Mouse (Mus musculus): ENCODE results near the gene Hacd2.

The Hacd2 gene

GRCm38 (mm10) chr16:35022242-35023137 is at the start of gene Hacd2:
Gene Hacd2, plus strand, starts transcription at chr16:35022428.
- DNase-seq (ENCODE audit: low spot score), result peak; percentile 97

- DNase-seq (ENCODE audit: low spot score), result no peak
These were observed 49.8 kb upstream of the Hacd2 start for GRCm38 (mm10) chr16:34972471-34972870.

GRCm38 (mm10) chr16:34975544-34975943 is 46.7 kb upstream of the Hacd2 start:
- DNase-seq (ENCODE audit: low spot score), result no peak

DNA sequence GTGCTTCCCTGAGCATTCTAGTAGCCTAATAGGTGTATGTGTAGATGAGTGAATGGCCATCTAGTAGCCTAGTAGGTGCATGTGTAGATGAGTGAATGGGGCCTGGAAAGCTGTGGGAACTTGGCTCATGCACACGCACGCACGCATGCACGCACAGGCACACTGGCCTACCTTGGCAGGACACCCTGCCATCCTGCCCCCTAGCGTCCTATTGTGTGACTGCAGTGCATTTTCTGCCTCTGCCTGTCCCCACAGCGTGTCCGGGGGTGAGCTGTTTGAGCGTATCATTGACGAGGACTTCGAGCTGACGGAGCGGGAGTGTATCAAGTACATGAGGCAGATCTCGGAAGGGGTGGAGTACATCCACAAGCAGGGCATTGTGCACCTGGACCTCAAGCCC is 45.6 kb upstream of the Hacd2 start:
- peak; percentile 31 for DNase-seq (ENCODE audit: low spot score)

- no peak for DNase-seq (ENCODE audit: low spot score)
These were observed 44.2 kb upstream of the Hacd2 start for GRCm38 (mm10) chr16:34978018-34978417.

DNA sequence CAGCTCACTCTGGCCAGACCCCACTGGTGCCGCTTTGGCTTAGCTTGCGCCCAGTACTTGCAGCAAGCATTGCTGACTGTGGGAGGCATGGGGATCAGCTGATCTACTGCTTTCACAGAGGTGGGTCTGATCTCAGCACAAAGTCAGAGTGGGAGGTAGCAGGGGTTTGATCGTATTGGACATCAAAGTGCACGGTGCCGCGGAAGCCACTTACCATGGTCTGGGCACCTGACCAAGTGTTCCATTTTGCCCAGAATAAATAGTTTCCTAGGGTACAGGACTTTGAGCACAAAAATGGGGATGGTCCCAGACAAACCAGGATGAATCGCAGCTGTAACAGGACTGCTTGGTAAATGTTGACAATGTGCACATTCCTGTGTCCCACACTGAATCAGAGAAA is 41.2 kb upstream of the Hacd2 start:
- DNase-seq (ENCODE audit: low spot score), result no peak

DNA sequence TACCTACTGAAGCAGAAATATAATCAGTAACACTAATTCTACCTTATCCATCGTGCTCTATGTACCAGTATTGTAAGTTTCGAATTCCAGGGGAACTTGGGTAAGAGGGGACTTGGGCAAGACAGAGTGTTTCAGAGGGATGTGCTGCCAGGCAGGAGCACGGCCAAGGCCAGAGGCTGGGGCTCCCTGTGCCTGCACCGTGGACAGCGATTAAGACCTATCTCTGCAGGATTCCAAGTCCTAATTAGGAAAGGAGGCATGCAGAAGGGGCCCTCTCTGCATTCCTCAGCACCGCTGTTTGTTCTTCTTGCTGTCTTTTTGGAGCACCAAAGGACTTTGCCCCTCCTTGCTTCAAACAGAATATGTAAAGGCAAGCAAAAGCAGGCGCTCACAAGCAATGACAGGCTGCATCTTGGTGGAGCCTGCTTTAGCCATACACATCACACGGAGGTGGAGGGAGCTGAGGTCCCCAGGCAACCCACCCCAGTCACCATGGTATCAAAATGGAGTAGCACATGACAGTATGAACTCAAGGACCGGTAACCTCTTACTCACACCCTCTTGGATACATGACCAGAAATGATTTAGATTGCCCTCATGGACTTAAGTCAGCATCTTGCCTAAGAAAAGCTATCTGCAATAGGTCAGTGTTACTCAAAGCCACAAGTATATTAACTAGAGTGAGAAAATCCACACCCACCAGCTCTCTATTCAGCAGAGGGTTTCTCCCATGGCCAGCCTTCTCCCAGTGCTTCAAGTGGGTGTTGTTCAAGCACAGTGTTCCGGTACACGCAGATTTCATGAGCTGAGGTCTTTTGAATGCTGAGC is 37.8 kb upstream of the Hacd2 start:
- no peak for DNase-seq (ENCODE audit: low spot score)

- DNase-seq (ENCODE audit: low spot score), result no peak
These were observed 37.2 kb upstream of the Hacd2 start for GRCm38 (mm10) chr16:34985031-34985346.

DNA sequence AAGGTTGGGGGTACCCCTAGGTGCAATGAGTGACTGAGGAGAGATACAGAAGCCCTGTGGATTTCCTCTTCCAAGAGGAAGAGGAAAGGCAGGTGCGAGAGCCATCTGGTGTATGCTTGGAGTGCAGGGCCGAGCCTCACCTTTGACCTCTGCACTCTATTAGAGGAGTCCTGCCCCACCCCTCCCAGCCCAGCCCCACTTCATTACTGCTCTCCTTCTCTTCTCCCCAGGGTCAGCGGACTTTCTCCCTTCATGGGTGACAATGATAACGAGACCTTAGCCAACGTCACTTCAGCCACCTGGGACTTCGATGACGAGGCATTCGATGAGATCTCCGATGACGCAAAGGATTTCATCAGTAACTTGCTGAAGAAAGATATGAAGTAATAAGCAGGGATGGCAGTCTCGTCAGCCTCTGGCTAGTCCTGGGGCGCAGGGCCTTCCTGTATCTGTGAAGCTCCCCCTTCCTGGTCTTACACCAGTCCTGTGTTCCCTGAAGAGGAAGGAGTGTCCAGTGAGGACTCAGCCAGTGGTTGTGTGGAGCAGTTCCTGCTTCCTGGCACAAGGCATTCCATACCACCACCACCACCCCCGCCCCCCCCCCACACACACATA is 35.9 kb upstream of the Hacd2 start:
- no peak for DNase-seq (ENCODE audit: low spot score)

DNA sequence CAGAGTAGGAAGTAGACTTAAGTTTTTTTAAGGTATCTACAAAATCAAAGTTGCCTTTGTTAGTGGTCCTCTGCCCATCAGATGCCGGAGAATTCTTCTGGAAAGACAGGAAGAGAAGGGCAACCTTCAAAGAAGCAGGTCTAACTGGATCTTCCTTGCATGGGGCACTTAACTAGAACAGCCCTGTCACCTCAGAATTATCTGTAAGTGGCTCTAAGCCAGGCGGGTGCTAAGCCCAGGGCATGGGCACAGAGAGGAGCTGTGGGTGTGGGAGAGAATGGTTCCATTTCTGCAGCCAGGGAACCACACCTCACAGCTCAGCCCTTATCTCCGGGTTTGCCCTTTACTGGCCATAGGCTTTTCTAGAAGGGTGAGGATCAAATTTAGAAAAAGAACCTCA is 30.9 kb upstream of the Hacd2 start:
- no peak for DNase-seq (ENCODE audit: low spot score)

GRCm38 (mm10) chr16:34992854-34993253 is 29.4 kb upstream of the Hacd2 start:
- no peak for DNase-seq (ENCODE audit: low spot score)

DNA sequence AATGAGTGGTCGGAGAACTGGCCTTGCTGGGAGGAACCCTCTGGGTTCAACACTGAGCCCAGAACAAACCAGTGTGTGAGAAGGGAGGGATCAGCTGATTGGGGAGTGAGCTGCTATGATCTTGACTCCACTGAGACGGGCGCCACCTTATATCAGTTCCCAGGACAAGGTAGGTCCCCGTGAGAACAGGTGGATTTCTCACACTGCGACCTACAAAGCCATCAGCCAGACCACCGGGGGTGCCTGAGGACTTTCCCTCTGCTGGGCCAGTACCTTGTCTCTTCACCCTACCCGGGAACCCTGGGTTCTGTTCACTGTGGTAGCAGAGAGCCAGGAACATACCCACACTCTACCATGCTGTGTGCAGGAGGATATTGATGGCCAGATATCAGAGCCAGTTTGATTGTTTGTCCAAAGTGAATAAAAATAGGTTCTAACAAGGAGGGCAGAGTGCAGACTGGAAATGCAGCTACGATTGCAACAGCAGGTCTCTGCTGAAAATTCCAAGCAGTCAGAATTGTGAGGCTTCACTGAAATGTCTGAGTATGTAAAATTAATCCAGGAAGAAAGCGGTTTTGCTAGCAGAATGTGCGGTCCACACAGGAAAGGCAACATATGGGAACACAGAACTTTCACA is 28.4 kb upstream of the Hacd2 start:
- DNase-seq (ENCODE audit: low spot score), result no peak

GRCm38 (mm10) chr16:34994641-34995141 is 27.5 kb upstream of the Hacd2 start:
- no peak for DNase-seq (ENCODE audit: low spot score)

DNA sequence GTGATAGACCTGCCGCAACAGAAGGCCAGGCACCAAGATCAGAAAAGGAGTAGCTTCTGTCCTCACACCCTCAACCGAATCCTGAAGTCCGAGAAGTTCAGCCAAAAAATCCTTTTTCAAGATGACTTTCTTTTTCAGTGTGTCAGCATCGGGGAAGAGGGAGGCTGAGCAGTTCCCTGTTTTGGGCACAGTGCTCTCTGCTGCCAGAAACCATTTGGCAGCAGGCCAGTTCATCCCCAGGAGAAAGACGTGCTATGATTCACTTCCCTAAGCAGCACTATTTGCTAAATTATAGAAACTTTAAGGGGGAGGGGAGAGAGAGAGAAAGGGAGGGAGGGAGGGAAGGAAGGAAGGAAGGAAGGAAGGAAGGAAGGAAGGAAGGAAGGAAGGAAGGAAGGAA is 26.1 kb upstream of the Hacd2 start:
- no peak for DNase-seq (ENCODE audit: low spot score)

GRCm38 (mm10) chr16:34997052-34997451 is 25.2 kb upstream of the Hacd2 start:
- no peak for DNase-seq (ENCODE audit: low spot score)

DNA sequence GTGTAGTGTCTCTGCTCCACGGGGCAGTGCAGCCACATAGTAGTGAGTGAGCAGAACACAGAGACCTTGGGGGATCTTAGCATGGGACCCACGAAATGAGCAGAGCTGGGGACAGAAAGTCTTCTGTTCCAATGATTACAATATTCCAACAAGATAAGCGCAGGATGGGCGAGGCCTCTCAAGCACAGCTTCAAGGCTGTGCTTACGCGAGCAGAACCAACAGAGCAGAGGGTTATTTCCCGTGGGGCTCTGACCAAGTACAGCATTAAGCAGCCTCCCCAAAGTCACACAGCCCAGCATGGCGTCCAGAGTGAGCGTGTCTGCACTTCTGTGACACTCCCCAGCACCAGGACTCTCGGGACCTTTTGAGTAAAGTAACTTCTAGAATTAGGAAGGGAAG is 24.7 kb upstream of the Hacd2 start:
- DNase-seq (ENCODE audit: low spot score), result no peak

DNA sequence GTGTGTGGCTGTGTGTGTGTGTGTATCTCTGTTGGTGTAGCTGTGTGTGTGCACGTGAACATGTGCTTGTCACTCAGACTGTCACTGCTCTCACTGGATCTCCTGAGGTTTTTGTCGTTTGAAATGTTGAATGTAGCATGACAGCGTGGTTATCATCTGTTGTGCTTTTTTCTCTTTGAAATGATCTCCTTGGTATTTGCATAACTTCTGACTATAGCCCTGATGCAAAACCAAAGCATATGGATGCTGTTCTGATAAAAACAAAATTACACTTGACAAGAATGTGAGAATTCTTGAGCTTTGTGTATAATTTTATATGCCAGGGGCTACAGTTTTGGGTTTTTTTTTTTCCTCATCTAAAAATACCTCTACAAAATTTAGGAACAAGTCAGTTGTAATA is 23.2 kb upstream of the Hacd2 start:
- no peak for DNase-seq (ENCODE audit: low spot score)

GRCm38 (mm10) chr16:34999986-35000385 is 22.2 kb upstream of the Hacd2 start:
- DNase-seq (ENCODE audit: low spot score), result no peak

DNA sequence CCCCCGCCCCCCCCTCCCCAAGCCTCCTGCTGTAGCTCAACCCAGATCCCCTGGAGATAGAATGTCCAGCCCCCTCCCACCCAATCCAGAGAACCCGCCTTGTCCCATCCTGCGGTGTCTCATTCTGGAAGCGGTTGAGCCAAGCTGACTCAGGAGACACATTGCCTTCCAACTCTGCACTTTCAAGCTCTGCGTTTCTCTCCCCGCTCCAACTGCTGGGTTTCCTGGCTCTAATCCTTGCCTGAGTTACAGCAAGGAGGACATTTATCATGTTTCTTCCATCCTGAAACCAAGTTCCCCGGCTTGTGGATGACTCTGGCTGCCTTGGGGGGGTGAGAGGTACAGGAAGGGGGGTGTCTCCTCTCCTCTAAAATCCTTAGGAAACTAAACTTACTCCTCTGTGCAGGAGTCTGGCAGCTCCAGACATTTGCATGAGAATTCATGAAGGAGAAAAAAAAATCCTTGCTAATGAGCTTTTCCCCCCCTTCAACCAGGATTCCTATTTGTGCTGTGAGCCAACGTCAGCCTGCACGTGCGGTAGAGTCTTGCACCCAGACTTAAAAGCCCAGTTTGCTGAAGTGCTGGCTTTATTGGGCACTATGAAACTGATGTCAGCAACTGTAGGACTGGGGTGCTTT is 21.2 kb upstream of the Hacd2 start:
- DNase-seq (ENCODE audit: low spot score), result peak; percentile 48

DNA sequence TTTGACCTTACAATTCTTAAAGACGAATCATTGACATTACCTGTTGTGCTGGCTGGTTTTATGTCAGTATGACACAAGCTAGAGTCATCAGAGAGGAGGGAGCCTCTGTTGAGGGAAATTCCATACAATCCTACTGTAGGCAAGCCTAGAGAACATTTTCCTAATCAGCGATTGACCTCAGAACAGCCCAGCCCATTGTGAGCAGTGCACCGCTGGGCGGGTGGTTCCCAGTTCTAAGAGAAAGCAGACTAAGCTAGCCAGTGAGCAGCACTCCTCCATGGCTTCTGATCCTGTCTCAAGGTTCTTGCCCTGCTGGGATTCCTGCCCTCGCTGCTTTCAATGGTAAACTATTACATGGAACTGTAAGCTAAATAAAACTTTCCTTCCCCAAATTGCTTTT is 17.9 kb upstream of the Hacd2 start:
- DNase-seq (ENCODE audit: low spot score), result no peak

DNA sequence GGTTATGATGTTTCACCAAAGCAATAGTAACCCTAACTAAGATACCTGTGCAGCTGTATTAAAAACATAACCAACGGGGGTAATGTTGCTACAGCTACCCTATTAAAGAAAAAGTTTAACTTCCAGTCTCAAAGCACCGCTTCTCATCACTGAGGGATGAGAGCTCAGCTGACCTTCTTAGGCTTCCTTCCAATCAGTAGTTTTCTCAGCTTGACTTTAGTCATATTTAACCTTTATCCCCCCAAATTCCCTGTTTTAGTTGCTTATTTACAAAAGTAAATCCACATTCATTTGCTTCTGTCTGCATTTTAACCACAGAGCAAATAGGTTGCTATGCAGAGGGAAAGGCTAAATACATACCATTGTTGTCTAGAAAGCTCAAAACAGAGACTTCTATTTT is 17.5 kb upstream of the Hacd2 start:
- no peak for DNase-seq (ENCODE audit: low spot score)

- no peak for DNase-seq (ENCODE audit: low spot score)
These were observed 16.0 kb upstream of the Hacd2 start for GRCm38 (mm10) chr16:35006251-35006650.

Measured in embryo, embryonic 10 days (tissue).